Mouse (Mus musculus) forebrain, embryonic 12.5 days (tissue): ENCODE measurements at regions not wholly inside any gene's neighbourhood (a gene's known extent, or its start where the extent isn't known, plus 50 kb on each side); places are given as distances from the start of the nearest gene placed in this dataset.

Experiments used
- ATAC-seq: fragments of 200-750 bp; cut with Nextera tagmentation; 2 replicates; pipeline ENCODE4 v1.8.0; 2017; ENCODE audit warnings: moderate TSS enrichment; ENCODE audit not compliant: low FRiP score
- H3K27ac ChIP-seq: fragments of 300-500 bp; sonication (generic); 2 replicates; pipeline ENCODE4 v1.5.1; 2016; ENCODE audit warnings: mild to moderate bottlenecking
- H3K27me3 ChIP-seq: fragments of 300-500 bp; sonication (generic); 2 replicates; pipeline ENCODE4 v1.6.1; 2016; ENCODE audit warnings: mild to moderate bottlenecking
- H3K36me3 ChIP-seq: fragments of 300-500 bp; sonication (generic); replicated peaks from 2 replicates; pipeline ENCODE4 v1.6.1; 2016; ENCODE audit warnings: mild to moderate bottlenecking
- H3K4me1 ChIP-seq: fragments of 300-500 bp; sonication (generic); 2 replicates; pipeline ENCODE4 v1.6.1; 2016
- H3K4me2 ChIP-seq: fragments of 300-500 bp; sonication (generic); 2 replicates; pipeline ENCODE4 v1.6.1; 2016; ENCODE audit warnings: mild to moderate bottlenecking, moderate library complexity
- H3K4me3 ChIP-seq: fragments of 300-500 bp; sonication (generic); replicated peaks from 2 replicates; pipeline ENCODE4 v1.5.1; 2016; ENCODE audit warnings: mild to moderate bottlenecking
- H3K9ac ChIP-seq: fragments of 300-500 bp; sonication (generic); 2 replicates; pipeline ENCODE4 v1.6.1; 2016; ENCODE audit warnings: mild to moderate bottlenecking
- H3K9me3 ChIP-seq: fragments of 300-500 bp; sonication (generic); 2 replicates; pipeline ENCODE4 v1.6.1; 2016
- WGBS: fragments of 180-500 bp; shearing (Covaris S2); methylation state at CpG from one replicate; pipeline ENCODE4 v1.1.7; 2016; 5-methylcytosine and 5-hydroxymethylcytosine counted together

DNA sequence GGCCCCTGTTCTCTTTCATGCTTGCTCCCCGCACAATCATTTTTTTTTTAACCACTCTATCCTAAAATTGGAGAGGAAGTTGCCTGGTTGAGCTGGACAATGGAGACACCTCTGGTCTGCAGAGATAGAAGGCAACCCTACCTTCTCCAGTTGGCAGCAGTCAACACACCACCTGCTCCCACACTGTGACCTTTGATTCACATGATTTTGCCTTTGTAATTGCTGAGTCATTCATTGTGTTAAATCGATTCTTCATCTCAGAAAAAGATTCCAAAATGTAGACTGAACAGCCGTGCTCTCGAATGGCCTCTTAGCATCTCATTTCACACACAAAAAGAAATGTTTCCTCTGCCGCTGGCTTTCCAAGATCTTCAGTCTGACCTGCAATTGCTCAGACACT, 616.2 kb downstream of the Pdcd6ip start:
- Histone ChIP-seq H3K27ac (no peak overlapping the region), H3K9ac (no peak overlapping the region), H3K36me3 (no peaks in the 10 kb centered on the region), H3K4me2 (no peak overlapping the region), H3K4me3 (no peak overlapping the region), H3K4me1 (no peaks in the 10 kb centered on the region), H3K9me3 (no peaks in the 10 kb centered on the region), H3K27me3 (no peaks in the 10 kb centered on the region)
- ATAC-seq = no peak
- 71% methylated on average over 5 of the region's 5 CpGs for WGBS

DNA sequence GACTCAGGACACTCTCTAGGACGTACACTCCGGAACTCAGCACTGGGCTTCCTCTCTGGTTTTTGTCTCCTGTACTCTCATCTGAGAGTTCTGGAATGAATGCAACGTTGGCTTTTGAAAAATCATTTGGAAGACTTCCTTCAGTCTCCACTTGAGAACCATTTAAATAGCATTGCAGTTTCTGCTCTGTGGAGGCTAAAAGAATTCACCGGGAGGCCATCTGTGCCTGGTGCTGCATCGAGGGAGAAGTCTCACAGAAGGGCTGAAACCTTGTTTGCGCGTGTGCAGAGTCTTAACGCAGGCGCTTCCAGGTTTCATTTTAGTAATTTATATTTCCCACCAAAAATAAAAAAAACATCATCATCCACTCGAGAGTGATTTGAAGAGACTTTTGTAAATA, 620.3 kb downstream of the Pdcd6ip start:
- no peaks in the 10 kb centered on the region for H3K4me1 ChIP-seq
- H3K9me3 ChIP-seq = no peaks in the 10 kb centered on the region
- no peaks in the 10 kb centered on the region for H3K36me3 ChIP-seq
- no peak overlapping the region for H3K4me3 ChIP-seq
- H3K9ac ChIP-seq = no peak overlapping the region
- no peaks in the 10 kb centered on the region for H3K27me3 ChIP-seq
- WGBS = 82% methylated on average over 10 of the region's 10 CpGs
- H3K27ac ChIP-seq = no peak overlapping the region
- no peak overlapping the region for H3K4me2 ChIP-seq
- no peak for ATAC-seq

DNA sequence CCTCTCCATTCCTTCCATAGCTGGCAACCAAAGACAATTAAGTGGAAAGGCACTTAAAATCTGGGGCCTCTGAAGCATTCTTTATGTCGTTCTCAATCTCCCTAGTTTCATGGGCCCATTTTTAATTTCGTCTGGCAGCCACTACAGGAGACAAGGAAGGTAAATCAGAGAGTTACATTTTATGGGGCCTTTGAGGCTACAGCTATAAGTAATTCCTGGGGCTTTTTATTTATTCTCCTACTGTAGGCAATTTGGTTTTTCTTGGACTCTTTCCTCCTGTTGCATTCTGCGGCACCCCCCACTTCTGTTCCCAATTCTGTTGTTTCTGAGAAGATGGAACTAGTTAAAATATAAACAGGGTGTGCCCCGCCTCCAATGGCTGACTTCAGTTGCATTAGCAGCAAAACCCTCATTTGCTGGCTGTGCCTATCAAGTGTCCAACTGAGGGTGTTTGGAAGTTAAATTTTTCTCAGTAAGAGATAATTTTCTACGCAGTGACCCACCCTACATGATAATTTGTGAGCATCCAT, 622.7 kb downstream of the Pdcd6ip start:
- Histone ChIP-seq H3K4me3 (no peak overlapping the region), H3K27ac (no peak overlapping the region), H3K4me2 (no peak overlapping the region), H3K9ac (no peak overlapping the region), H3K4me1 (no peaks in the 10 kb centered on the region), H3K36me3 (no peaks in the 10 kb centered on the region), H3K9me3 (no peaks in the 10 kb centered on the region), H3K27me3 (no peaks in the 10 kb centered on the region)
- ATAC-seq = no peak
- WGBS = 79% methylated on average over 5 of the region's 5 CpGs

DNA sequence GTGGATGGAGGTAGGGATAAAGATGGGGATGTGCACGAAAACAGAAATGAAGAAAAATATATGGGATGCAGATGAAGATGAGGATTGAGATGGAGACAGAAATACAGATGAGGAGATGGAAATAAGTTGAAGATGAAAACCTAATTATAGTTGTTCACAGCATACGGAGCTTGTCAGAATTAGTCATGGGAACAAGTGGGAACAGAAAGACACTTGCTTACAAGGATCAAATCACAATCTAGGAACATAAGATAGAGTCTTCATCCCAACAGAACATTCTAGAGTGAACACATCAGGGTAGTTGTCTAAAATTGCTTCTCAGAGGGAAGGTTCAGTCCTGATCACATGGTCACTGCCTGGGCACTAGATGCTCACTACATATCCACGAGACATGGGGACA, 633.2 kb downstream of the Pdcd6ip start:
- no peaks in the 10 kb centered on the region for H3K9me3 ChIP-seq
- no peak for ATAC-seq
- no peaks in the 10 kb centered on the region for H3K4me1 ChIP-seq
- H3K9ac ChIP-seq = no peak overlapping the region
- no peak overlapping the region for H3K4me3 ChIP-seq
- H3K27me3 ChIP-seq = no peaks in the 10 kb centered on the region
- no peaks in the 10 kb centered on the region for H3K36me3 ChIP-seq
- H3K4me2 ChIP-seq = no peak overlapping the region
- WGBS = 87% methylated on average over 3 of the region's 3 CpGs
- H3K27ac ChIP-seq = no peak overlapping the region

DNA sequence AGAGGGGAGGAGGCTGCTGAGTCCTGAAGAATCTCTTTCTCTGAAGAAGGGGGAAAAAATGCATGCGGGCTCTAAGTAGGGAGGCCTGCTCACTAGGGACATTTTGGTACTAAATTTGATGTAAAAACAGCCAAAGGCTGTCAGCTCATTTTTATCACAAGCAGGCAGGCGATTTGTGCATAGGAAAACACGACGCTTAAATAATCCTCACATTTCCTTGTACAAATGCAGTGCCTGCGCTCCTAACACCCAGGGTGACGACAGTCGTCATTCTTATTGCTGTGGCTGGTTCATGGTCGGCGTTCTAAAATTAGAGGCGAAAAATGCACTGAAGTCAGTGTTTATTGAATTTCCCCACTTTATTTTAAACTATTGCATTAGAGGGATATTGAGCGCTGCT, 650.6 kb downstream of the Pdcd6ip start:
- no peaks in the 10 kb centered on the region for H3K4me1 ChIP-seq
- H3K27ac ChIP-seq = no peak overlapping the region
- no peak overlapping the region for H3K9ac ChIP-seq
- H3K27me3 ChIP-seq = no peaks in the 10 kb centered on the region
- 92% methylated on average over 11 of the region's 11 CpGs for WGBS
- no peak overlapping the region for H3K4me3 ChIP-seq
- no peak for ATAC-seq
- no peak overlapping the region for H3K4me2 ChIP-seq
- no peaks in the 10 kb centered on the region for H3K36me3 ChIP-seq
- H3K9me3 ChIP-seq = no peaks in the 10 kb centered on the region

DNA sequence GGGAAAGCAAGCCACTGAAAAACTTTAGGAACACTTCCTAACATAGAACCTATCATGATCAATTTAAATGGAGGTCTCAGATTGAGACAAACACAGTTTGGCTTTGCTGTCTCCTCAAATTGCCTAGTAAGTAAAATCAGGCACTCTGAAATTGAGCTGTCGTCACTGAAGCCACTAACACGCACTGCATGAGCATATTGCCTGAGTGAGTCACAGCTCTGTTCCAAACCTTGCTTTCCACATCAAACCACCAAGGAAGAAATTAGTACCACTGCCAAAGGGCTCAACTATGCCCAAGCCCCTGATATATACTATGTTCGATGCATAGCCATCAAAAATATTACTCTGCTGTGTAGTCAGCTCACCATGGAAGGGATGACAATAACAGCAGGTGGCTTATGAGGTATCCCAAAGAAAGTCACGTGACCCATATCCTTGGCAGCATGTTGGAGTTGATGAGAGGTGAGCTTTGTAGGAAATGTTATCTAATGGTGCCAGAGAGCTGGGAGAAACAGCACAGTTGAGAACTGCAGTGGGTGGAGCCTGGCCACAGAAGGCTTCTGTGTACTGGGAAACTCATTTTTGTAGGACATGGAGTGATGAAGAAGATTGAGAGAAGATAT, 663.4 kb downstream of the Pdcd6ip start:
- no peak overlapping the region for H3K4me2 ChIP-seq
- WGBS = 84% methylated on average over 4 of the region's 4 CpGs
- no peak overlapping the region for H3K27ac ChIP-seq
- no peak overlapping the region for H3K9ac ChIP-seq
- no peak overlapping the region for H3K4me3 ChIP-seq
- no peak for ATAC-seq
- no peaks in the 10 kb centered on the region for H3K9me3 ChIP-seq
- H3K36me3 ChIP-seq = no peaks in the 10 kb centered on the region
- no peaks in the 10 kb centered on the region for H3K27me3 ChIP-seq
- no peaks in the 10 kb centered on the region for H3K4me1 ChIP-seq

DNA sequence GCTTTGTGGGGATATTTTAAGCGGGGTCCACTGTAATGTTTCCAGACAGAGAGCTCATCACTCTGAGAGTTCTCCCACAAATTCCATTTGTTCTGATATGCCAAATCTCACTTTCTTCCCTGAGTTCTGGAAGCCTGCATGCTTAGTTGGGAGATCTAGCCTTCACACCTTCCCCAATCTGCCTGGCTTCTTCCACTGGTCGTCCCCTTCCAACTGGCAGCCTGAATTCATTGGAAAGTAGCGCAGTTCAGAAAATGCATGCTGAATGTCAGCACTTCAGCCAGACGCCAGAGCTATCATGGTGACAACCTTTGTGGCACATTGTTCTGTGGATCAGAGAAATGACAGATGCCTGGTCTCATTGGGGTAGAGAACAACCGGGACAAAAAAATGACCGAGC, 667.2 kb downstream of the Pdcd6ip start:
- no peaks in the 10 kb centered on the region for H3K9me3 ChIP-seq
- no peak overlapping the region for H3K27ac ChIP-seq
- no peak overlapping the region for H3K4me3 ChIP-seq
- no peaks in the 10 kb centered on the region for H3K27me3 ChIP-seq
- 84% methylated on average over 6 of the region's 6 CpGs for WGBS
- ATAC-seq = no peak
- H3K4me2 ChIP-seq = no peak overlapping the region
- no peaks in the 10 kb centered on the region for H3K4me1 ChIP-seq
- no peak overlapping the region for H3K9ac ChIP-seq
- no peaks in the 10 kb centered on the region for H3K36me3 ChIP-seq

DNA sequence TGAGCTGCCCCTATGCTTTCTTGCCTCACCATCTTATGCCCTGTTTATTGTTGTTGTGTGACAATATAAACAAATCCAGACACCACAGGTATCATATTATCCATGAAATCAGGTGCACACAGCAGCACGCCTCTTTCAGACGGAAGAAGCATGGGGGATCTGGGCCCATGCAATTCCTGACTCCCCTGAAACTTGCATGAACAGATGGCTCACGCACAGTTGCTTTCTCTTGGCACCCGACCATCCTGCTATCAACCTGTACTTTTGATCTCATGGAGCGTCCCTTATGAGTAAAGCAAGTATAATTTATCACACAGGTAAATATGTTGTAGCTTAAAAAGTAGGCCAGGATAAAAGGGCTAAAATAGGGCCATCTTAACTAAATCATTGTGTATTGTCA, 674.1 kb downstream of the Pdcd6ip start:
- 85% methylated on average over 5 of the region's 5 CpGs for WGBS
- ATAC-seq = no peak

DNA sequence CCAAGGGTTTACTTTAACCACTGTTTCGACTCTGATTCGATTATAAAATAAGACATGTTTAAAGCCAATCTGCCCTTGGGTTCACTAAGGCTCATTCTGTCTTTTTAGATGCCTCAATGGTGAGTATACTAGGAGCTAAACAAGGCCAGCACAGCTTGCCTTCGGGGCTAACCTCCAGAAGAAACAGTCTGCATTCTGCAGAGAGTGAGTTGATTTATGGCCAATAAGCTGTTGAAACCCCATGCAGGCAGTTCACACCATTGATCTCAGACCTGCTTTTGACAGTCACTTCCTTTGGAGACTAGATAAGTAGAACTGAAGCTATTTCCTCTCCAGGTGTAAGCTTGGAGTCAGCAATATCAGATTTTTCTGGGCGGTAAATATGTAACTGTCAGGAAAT, 679.0 kb downstream of the Pdcd6ip start:
- Histone ChIP-seq H3K27me3 (no peaks in the 10 kb centered on the region), H3K36me3 (no peaks in the 10 kb centered on the region), H3K4me3 (no peak overlapping the region), H3K27ac (no peak overlapping the region), H3K4me2 (no peak overlapping the region), H3K9ac (no peak overlapping the region), H3K9me3 (no peaks in the 10 kb centered on the region), H3K4me1 (no peaks in the 10 kb centered on the region)
- no peak for ATAC-seq
- WGBS = 87% methylated on average over 4 of the region's 4 CpGs

More for the DNA sequence above, 674.1 kb downstream of the Pdcd6ip start:
- H3K9ac ChIP-seq = no peak overlapping the region
- no peaks in the 10 kb centered on the region for H3K36me3 ChIP-seq
- H3K4me3 ChIP-seq = no peak overlapping the region
- H3K27ac ChIP-seq = no peak overlapping the region
- H3K27me3 ChIP-seq = no peaks in the 10 kb centered on the region
- no peaks in the 10 kb centered on the region for H3K4me1 ChIP-seq
- H3K9me3 ChIP-seq = no peaks in the 10 kb centered on the region
- H3K4me2 ChIP-seq = no peak overlapping the region

DNA sequence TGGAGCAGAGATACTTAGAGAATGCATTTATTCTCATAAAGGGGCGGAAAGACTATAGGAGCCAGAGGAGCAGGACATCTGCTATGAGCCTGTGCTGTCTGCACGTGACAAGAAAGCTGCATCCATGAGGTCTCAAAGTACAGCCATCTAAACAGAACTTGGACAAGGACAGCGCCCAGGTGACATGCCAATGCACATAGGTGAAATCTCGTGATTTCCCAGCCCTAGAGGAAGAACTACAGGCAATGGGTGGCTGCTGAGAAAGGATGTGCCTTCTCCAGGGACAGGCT, 681.2 kb downstream of the Pdcd6ip start:
- WGBS = 80% methylated on average over 4 of the region's 4 CpGs
- Histone ChIP-seq H3K4me3 (no peak overlapping the region), H3K9me3 (no peaks in the 10 kb centered on the region), H3K4me2 (no peak overlapping the region), H3K27me3 (no peaks in the 10 kb centered on the region), H3K27ac (no peak overlapping the region), H3K4me1 (no peaks in the 10 kb centered on the region), H3K36me3 (no peaks in the 10 kb centered on the region), H3K9ac (no peak overlapping the region)
- no peak for ATAC-seq

DNA sequence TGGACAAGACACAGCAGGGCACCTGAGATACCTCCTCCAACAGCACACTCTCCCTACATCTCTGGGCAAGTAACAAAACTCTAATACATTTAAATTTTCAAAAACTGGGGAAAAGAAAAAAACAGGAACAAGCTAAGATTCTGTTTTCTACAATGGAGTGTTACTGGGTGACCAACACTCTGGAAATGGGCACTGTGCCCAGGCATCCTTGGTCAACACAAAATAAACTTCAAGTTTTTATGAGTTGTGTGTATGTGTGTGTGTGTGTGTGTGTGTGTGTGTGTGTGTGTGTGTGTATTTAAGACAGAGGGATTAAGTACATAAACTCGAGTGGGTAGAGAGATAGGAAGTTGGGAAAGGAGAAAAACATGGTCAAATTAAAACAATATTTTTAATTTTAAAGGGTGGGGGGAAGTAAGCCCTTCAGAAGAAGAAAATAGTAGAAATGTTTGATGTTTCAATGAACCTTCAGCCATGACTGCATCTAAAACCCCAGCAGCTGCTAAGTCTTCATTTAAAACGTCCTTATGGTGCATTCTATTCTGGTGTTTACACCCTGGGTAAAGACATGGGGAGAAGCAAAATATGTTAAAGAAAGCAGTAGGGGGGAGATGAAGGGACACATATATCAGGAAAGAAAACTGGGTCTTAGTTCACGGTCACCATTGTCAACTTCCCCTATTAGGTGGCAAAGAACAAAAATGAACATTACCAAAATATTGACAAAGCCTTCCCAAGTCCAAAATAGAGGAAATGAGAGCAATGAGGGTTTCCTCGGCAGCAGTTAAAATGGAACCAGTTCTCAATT, 681.8 kb downstream of the Pdcd6ip start:
- 73% methylated on average over 4 of the region's 4 CpGs for WGBS
- H3K27ac ChIP-seq = no peak overlapping the region

DNA sequence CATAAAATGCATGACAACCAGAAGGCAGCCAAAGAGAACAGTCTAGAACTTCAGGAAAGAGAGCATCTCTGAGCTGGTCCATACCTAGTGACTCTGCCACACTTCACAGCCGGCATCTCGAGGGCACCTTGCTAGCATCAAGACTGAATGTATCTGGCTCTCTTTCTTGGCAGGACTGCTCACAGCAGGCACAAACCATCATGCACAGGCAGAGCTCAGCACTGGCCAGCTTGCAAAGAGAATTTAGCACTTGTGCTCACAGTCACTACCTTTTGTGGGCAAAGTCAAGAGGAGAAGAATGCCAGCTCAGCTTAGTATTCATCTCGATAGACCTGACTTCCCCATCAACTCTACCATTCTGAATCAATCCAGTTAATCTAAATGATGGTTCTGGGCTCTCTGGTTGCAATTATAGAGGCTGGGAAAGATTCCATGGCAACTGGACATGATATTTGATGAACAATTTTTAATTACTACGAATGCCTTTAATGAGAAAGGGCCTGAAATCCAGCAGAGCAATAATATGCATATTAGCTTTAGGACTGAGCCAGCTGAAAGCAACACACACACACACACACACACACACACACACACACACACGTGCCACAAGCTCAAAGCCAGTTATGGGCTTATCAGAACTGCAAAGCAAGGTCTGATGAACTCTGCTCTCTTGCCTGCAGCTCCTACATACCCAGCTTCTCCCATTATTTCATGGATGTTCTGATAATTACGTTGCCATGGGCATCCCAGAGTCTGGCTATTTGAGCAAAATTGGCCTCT, 686.0 kb downstream of the Pdcd6ip start:
- 83% methylated on average over 6 of the region's 6 CpGs for WGBS

More for the DNA sequence above, 681.8 kb downstream of the Pdcd6ip start:
- Histone ChIP-seq H3K4me3 (no peak overlapping the region), H3K9me3 (no peaks in the 10 kb centered on the region), H3K4me1 (no peaks in the 10 kb centered on the region), H3K4me2 (no peak overlapping the region), H3K9ac (no peak overlapping the region), H3K36me3 (no peaks in the 10 kb centered on the region), H3K27me3 (no peaks in the 10 kb centered on the region)
- no peak for ATAC-seq

More for the DNA sequence above, 686.0 kb downstream of the Pdcd6ip start:
- H3K27ac ChIP-seq = no peak overlapping the region
- no peaks in the 10 kb centered on the region for H3K36me3 ChIP-seq
- H3K4me3 ChIP-seq = no peak overlapping the region
- H3K9ac ChIP-seq = no peak overlapping the region
- H3K27me3 ChIP-seq = no peaks in the 10 kb centered on the region
- no peak overlapping the region for H3K4me2 ChIP-seq
- H3K9me3 ChIP-seq = no peaks in the 10 kb centered on the region
- no peak for ATAC-seq
- no peaks in the 10 kb centered on the region for H3K4me1 ChIP-seq
